Mouse (Mus musculus) embryonic facial prominence, embryonic 10.5 days (tissue): ENCODE measurements at regions not wholly inside any gene's neighbourhood (a gene's known extent, or its start where the extent isn't known, plus 50 kb on each side); places are given as distances from the start of the nearest gene placed in this dataset.

Experiments used
- DNase-seq: peaks from one replicate; pipeline ENCODE4 v3.0.0-alpha.2; 2017; ENCODE audit warnings: low spot score
- H3K27ac ChIP-seq: fragments of 300-500 bp; sonication (generic); replicated peaks from 2 replicates; pipeline ENCODE4 v1.5.1; 2016; ENCODE audit warnings: mild to moderate bottlenecking
- H3K27me3 ChIP-seq: fragments of 300-500 bp; sonication (generic); replicated peaks from 2 replicates; pipeline ENCODE4 v1.6.1; 2016; ENCODE audit warnings: low read depth, mild to moderate bottlenecking; ENCODE audit not compliant: poor library complexity, severe bottlenecking
- H3K36me3 ChIP-seq: fragments of 300-500 bp; sonication (generic); replicated peaks from 2 replicates; pipeline ENCODE4 v1.6.1; 2016; ENCODE audit warnings: mild to moderate bottlenecking, moderate library complexity
- H3K4me1 ChIP-seq: fragments of 300-500 bp; sonication (generic); 2 replicates; pipeline ENCODE4 v1.6.1; 2016
- H3K4me3 ChIP-seq: fragments of 300-500 bp; sonication (generic); 2 replicates; pipeline ENCODE4 v1.5.1; 2016; ENCODE audit warnings: mild to moderate bottlenecking, moderate library complexity
- H3K9me3 ChIP-seq: fragments of 300-500 bp; sonication (generic); 2 replicates; pipeline ENCODE4 v1.6.1; 2016; ENCODE audit warnings: mild to moderate bottlenecking
- WGBS: fragments of 180-500 bp; shearing (Covaris S2); methylation state at CpG from one replicate; pipeline ENCODE4 v1.1.7; 2016; 5-methylcytosine and 5-hydroxymethylcytosine counted together

GRCm38 (mm10) chr7:129190933-129191332, 65.9 kb upstream of the Plpp4 start:
- Histone ChIP-seq H3K4me1 (no peaks in the 10 kb centered on the region), H3K27ac (no peak overlapping the region), H3K4me3 (no peak overlapping the region), H3K9me3 (no peaks in the 10 kb centered on the region), H3K27me3 (no peaks in the 10 kb centered on the region), H3K36me3 (no peaks in the 10 kb centered on the region)
- 80% methylated on average over 1 of the region's 1 CpGs for WGBS
- no peak for DNase-seq

- no peak for DNase-seq
- 81% methylated on average over 5 of the region's 5 CpGs for WGBS
- no peaks in the 10 kb centered on the region for H3K27me3 ChIP-seq
- H3K4me3 ChIP-seq = no peak overlapping the region
- no peak overlapping the region for H3K27ac ChIP-seq
- no peaks in the 10 kb centered on the region for H3K36me3 ChIP-seq
- no peaks in the 10 kb centered on the region for H3K9me3 ChIP-seq
- no peaks in the 10 kb centered on the region for H3K4me1 ChIP-seq
Measured at GRCm38 (mm10) chr7:129207029-129207428, 49.8 kb upstream of the Plpp4 start.
